In the genomic region with DNA sequence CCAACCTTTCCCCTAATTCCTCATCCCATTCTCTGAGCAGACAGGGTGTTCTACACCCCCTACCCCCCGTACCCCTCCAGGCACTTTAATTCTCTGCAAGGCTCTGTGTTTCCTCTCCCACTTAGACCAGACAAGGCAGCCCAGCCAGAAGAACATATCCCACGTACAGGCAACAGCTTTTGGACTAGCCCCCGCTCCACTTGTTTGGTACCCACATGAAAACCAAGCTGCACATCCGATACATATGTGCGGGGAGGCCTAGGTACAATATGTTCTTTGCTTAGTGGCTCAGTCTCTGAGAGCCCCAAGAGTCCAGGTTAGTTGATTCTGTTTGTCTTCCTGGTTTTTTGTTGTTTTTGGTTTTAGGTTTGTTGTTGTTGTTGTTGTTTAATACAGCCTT, we compare ENCODE assay signal across 11 mouse cellular contexts.
"Had no signal": no experiment of that assay in that cellular context is flagged by ENCODE, and none has a peak within 500 bp of the region (broad histone marks: within the 10 kb centered on the region; RNA-seq: fewer than 3 reads in every experiment).

No protein-coding gene starts in this region.

- DNase-seq: kidney, adult 18-20 months; kidney, adult 9 months; kidney, postnatal 14 days; kidney, postnatal 4 days; liver; liver, embryonic 13.5 days; lung, adult 2 months; lung, postnatal 14 days; lung, postnatal 4 days; midbrain, embryonic 14.5 days; thymus, postnatal 25 days had no signal
